Mouse (Mus musculus) testis, adult 2 months (tissue): ENCODE measurements around the gene Spata21. TPM values are rescaled to one million over a fixed set of nuclear protein-coding genes. Genes with fewer than 3 reads are reported as not detected.
A peak's percentile ranks its signal among the peaks of the same experiment; 100 is the strongest.

ENCODE experiments used
- H3K27ac ChIP-seq: fragments of 200-500 bp; 2 replicates; pipeline ENCODE4 v1.5.1; 2012; ENCODE audit warnings: low read depth, low read length; ENCODE audit not compliant: control insufficient read depth, insufficient read depth
- H3K27me3 ChIP-seq: fragments of 200-500 bp; 2 replicates; pipeline ENCODE4 v1.6.1; 2012; ENCODE audit warnings: mild to moderate bottlenecking, low read length, moderate library complexity; ENCODE audit not compliant: control insufficient read depth, insufficient read depth
- H3K36me3 ChIP-seq: fragments of 200-500 bp; 2 replicates; pipeline ENCODE4 v1.6.1; 2012; ENCODE audit warnings: mild to moderate bottlenecking, low read length; ENCODE audit not compliant: control insufficient read depth, insufficient read depth
- H3K4me1 ChIP-seq: fragments of 200-500 bp; 2 replicates; pipeline ENCODE4 v1.6.1; 2012; ENCODE audit warnings: low read length; ENCODE audit not compliant: control insufficient read depth, insufficient read depth
- H3K4me3 ChIP-seq: fragments of 200-500 bp; 2 replicates; pipeline ENCODE4 v1.5.1; 2012; ENCODE audit warnings: low read depth, mild to moderate bottlenecking, low read length, moderate library complexity, mixed read lengths; ENCODE audit not compliant: control insufficient read depth
- CTCF ChIP-seq: fragments of 200-500 bp; IDR thresholded peaks from 2 replicates; pipeline ENCODE4 v1.5.1; 2012; ENCODE audit warnings: low read depth, mild to moderate bottlenecking, inconsistent platforms, low read length, moderate library complexity; ENCODE audit not compliant: control insufficient read depth, insufficient read depth, insufficient replicate concordance
- POLR2A ChIP-seq: fragments of 200-500 bp; IDR thresholded peaks from 2 replicates; pipeline ENCODE4 v1.6.1; 2012; ENCODE audit warnings: low read depth, mild to moderate bottlenecking, inconsistent platforms, low read length, moderate library complexity; ENCODE audit not compliant: control insufficient read depth
- polyA plus RNA-seq: library from polyadenylated mRNA; depleted of rRNA; stranded (reverse); fragments of >200 nt; gene quantifications from 2 replicates; pipeline ENCODE4 v1.2.3, GENCODE M21; 2012

The Spata21 gene
- polyA plus RNA-seq, 1 experiment, result 518 TPM

DNA sequence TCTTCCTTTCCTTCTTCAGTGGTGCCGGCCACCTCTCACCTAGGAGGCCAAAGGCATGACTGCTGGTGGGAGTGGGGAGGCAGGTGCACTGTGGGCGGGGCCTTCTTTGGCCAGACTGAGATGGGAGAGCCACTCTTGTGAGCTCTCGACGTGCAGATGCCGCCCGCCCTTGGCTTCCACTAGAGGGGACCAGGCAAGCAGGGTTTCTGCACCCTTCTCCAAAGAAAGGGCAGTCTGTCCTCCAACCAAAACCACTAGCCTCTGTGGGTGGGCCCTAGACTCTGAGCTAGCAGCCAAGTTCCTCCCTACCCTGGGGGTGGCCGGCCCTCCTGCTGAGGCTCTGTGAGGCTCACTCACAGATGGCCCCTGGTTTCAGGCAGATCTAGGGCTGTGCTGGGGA lies 25.7 kb downstream of the Spata21 start:
- no peaks in the 10 kb centered on the region for H3K27me3 ChIP-seq
- no peak for TF ChIP-seq CTCF
- TF ChIP-seq POLR2A, result no peak
- H3K4me3 ChIP-seq, result no peak overlapping the region
- H3K4me1 ChIP-seq, result no peaks in the 10 kb centered on the region; the same call in 1 of the 2 replicates
- no peaks in the 10 kb centered on the region for H3K36me3 ChIP-seq
- H3K27ac ChIP-seq, result no peak overlapping the region

GRCm38 (mm10) chr4:141114521-141114981 lies 26.4 kb downstream of the Spata21 start:
- Histone ChIP-seq H3K27me3 (no peaks in the 10 kb centered on the region), H3K36me3 (no peaks in the 10 kb centered on the region), H3K4me1 (no peaks in the 10 kb centered on the region; the same call in 1 of the 2 replicates), H3K27ac (peak overlapping the region; percentile 55), H3K4me3 (no peak overlapping the region)
- TF ChIP-seq POLR2A, result no peak
- no peak for TF ChIP-seq CTCF

GRCm38 (mm10) chr4:141115398-141115797 lies 27.3 kb downstream of the Spata21 start:
- H3K27ac ChIP-seq, result no peak overlapping the region
- no peak for TF ChIP-seq POLR2A
- no peak for TF ChIP-seq CTCF
- no peaks in the 10 kb centered on the region for H3K36me3 ChIP-seq
- H3K27me3 ChIP-seq, result no peaks in the 10 kb centered on the region
- no peak overlapping the region for H3K4me3 ChIP-seq
- H3K4me1 ChIP-seq, result no peaks in the 10 kb centered on the region; the same call in 1 of the 2 replicates

DNA sequence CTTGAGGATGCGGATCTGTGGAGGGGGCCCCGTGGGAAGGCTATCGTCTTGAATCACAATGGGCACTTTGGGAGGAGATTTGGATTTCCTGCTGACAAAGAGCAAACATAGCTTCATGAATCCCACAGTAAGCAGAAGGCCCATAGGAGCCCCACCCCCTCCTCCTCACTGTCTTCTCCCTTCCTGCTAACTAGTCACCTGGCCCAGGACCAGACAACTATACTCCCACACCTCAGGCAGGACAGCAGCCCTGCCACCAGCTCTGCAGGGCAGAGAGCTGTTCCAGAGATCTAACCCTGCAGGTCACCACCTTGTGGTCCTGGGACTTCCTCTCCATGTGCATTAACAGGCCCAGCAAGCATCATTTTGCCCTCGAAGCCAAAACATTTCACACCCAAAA lies 30.6 kb downstream of the Spata21 start:
- no peak for TF ChIP-seq POLR2A
- TF ChIP-seq CTCF, result no peak
- H3K27ac ChIP-seq, result no peak overlapping the region
- H3K4me3 ChIP-seq, result no peak overlapping the region
- no peaks in the 10 kb centered on the region; the same call in 1 of the 2 replicates for H3K4me1 ChIP-seq
- no peaks in the 10 kb centered on the region for H3K27me3 ChIP-seq
- no peaks in the 10 kb centered on the region for H3K36me3 ChIP-seq

GRCm38 (mm10) chr4:141120700-141121099 lies 32.6 kb downstream of the Spata21 start:
- Histone ChIP-seq H3K36me3 (no peaks in the 10 kb centered on the region), H3K27me3 (no peaks in the 10 kb centered on the region), H3K4me1 (no peaks in the 10 kb centered on the region; the same call in 1 of the 2 replicates), H3K4me3 (no peak overlapping the region), H3K27ac (no peak overlapping the region)
- TF ChIP-seq CTCF (peak; percentile 39; the same call in 1 of the 2 replicates), POLR2A (no peak)

GRCm38 (mm10) chr4:141122663-141123062 lies 34.5 kb downstream of the Spata21 start:
- TF ChIP-seq CTCF (no peak), POLR2A (no peak)
- Histone ChIP-seq H3K4me1 (no peaks in the 10 kb centered on the region; the same call in 1 of the 2 replicates), H3K27ac (no peak overlapping the region), H3K27me3 (no peaks in the 10 kb centered on the region), H3K36me3 (no peaks in the 10 kb centered on the region; the same call in 1 of the 2 replicates), H3K4me3 (no peak overlapping the region)

- Histone ChIP-seq H3K4me1 (no peaks in the 10 kb centered on the region; the same call in 1 of the 2 replicates), H3K36me3 (no peaks in the 10 kb centered on the region; the same call in 1 of the 2 replicates), H3K27me3 (no peaks in the 10 kb centered on the region), H3K4me3 (no peak overlapping the region), H3K27ac (no peak overlapping the region)
- TF ChIP-seq POLR2A (no peak), CTCF (no peak)
Observed at GRCm38 (mm10) chr4:141123065-141123464, 34.9 kb downstream of the Spata21 start.

DNA sequence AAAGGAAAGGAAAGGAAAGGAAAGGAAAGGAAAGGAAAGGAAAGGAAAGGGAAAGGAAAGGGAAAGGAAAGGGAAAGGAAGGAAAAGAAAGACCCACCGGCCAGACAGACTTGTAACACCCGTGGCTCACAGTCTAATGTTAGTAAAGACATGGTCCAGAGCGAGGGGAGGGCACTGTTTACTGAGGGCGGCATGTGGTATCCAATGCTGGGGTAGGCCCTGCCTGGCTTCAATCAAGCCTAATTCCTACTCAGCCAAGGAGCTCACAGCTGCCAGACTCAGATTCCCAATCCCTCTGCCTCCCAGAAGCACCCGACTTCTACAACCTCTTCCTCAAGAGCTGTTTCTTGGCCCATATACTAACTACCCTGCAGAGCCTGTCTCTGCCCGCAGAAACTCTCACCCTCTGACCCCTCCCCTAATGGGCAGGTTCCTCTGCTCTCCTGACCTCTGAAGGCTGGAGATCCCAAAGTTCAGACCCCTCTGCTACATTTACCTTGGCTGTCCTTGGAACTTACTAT lies 41.1 kb downstream of the Spata21 start:
- no peak overlapping the region for H3K27ac ChIP-seq
- no peaks in the 10 kb centered on the region; the same call in 1 of the 2 replicates for H3K36me3 ChIP-seq
- H3K4me1 ChIP-seq, result no peaks in the 10 kb centered on the region
- H3K4me3 ChIP-seq, result no peak overlapping the region
- TF ChIP-seq POLR2A (no peak), CTCF (no peak)
- no peaks in the 10 kb centered on the region for H3K27me3 ChIP-seq
